Mouse (Mus musculus) MEL (cell line): ENCODE data around the gene Traip. TPM values are rescaled to one million over a fixed set of nuclear protein-coding genes. Genes with fewer than 3 reads are reported as not detected.

ENCODE experiments used
- DNase-seq: peaks from one replicate; pipeline ENCODE4 v3.0.0; 2011; ENCODE audit warnings: low read depth, low spot score
- H3K27ac ChIP-seq: 2 replicates; pipeline ENCODE4 v1.5.1; 2012; ENCODE audit warnings: low read depth, mild to moderate bottlenecking, control low read depth, low read length, moderate library complexity; ENCODE audit not compliant: control insufficient read depth
- H3K27me3 ChIP-seq, 2 experiments: fragments of 150-350 bp in 1 of 2; sonication (generic) in 1 of 2; 2 replicates each; pipeline ENCODE4 v1.6.1; 2012; ENCODE audit warnings: low read length in 2 of 2, mild to moderate bottlenecking in 2 of 2, improper control_type of control experiment in 1 of 2, moderate library complexity in 1 of 2; ENCODE audit not compliant: insufficient read depth in 2 of 2, control insufficient read depth in 1 of 2
- H3K36me3 ChIP-seq, 2 experiments: 2 replicates each; pipeline ENCODE4 v1.6.1; 2012 to 2014; ENCODE audit warnings: low read length in 2 of 2, improper control_type of control experiment in 1 of 2, inconsistent platforms in 1 of 2, mild to moderate bottlenecking in 1 of 2; ENCODE audit not compliant: insufficient read depth in 2 of 2, control insufficient read depth in 1 of 2
- H3K4me1 ChIP-seq, 2 experiments: fragments of 150-350 bp in 1 of 2; sonication (generic) in 1 of 2; 2 replicates each; pipeline ENCODE4 v1.6.1; 2012; ENCODE audit warnings: low read length in 2 of 2, improper control_type of control experiment in 1 of 2, mild to moderate bottlenecking in 1 of 2; ENCODE audit not compliant: insufficient read depth in 2 of 2, control insufficient read depth in 1 of 2
- H3K4me3 ChIP-seq, 2 experiments: fragments of 150-350 bp in 1 of 2; sonication (generic) in 1 of 2; 2 replicates each; pipeline ENCODE4 v1.5.1; 2012; ENCODE audit warnings: low read depth in 2 of 2, low read length in 2 of 2, mild to moderate bottlenecking in 2 of 2, moderate library complexity in 2 of 2, control low read depth in 1 of 2, improper control_type of control experiment in 1 of 2; ENCODE audit not compliant: control insufficient read depth in 1 of 2, insufficient read depth in 1 of 2
- H3K79me2 ChIP-seq: 2 replicates; pipeline ENCODE4 v1.6.1; 2012; ENCODE audit warnings: mild to moderate bottlenecking, low read length, moderate library complexity; ENCODE audit not compliant: control insufficient read depth, poor library complexity, insufficient read depth
- H3K9ac ChIP-seq: 2 replicates; pipeline ENCODE4 v1.6.1; 2012; ENCODE audit warnings: low read depth, mild to moderate bottlenecking, control low read depth, low read length, moderate library complexity; ENCODE audit not compliant: control insufficient read depth, poor library complexity, severe bottlenecking
- H3K9me3 ChIP-seq: fragments of 150-350 bp; sonication (generic); replicated peaks from 2 replicates; pipeline ENCODE4 v1.6.1; 2012; ENCODE audit warnings: mild to moderate bottlenecking, low read length, improper control_type of control experiment, moderate library complexity; ENCODE audit not compliant: insufficient read depth
- BHLHE40 ChIP-seq: IDR thresholded peaks from 2 replicates; pipeline ENCODE4 v1.6.1; 2012; ENCODE audit warnings: low read depth, mild to moderate bottlenecking, inconsistent platforms, low read length, improper control_type of control experiment, borderline replicate concordance
- CHD2 ChIP-seq: IDR thresholded peaks from 2 replicates; pipeline ENCODE4 v1.6.1; 2011; ENCODE audit warnings: low read length, improper control_type of control experiment
- E2F4 ChIP-seq: IDR thresholded peaks from 2 replicates; pipeline ENCODE4 v1.6.1; 2011; ENCODE audit warnings: low read depth, low read length, improper control_type of control experiment, borderline replicate concordance
- GABPA ChIP-seq: IDR thresholded peaks from 2 replicates; pipeline ENCODE4 v1.6.1; 2012; ENCODE audit warnings: low read depth, mild to moderate bottlenecking, inconsistent platforms, low read length, improper control_type of control experiment, moderate library complexity
- GATA1 ChIP-seq: IDR thresholded peaks from 2 replicates; pipeline ENCODE4 v1.6.1; 2011; ENCODE audit warnings: low read depth, low read length, improper control_type of control experiment
- HCFC1 ChIP-seq: IDR thresholded peaks from 2 replicates; pipeline ENCODE4 v1.6.1; 2012; ENCODE audit warnings: low read depth, mild to moderate bottlenecking, inconsistent platforms, low read length, improper control_type of control experiment, moderate library complexity
- JUND ChIP-seq: IDR thresholded peaks from 2 replicates; pipeline ENCODE4 v1.6.1; 2011; ENCODE audit warnings: low read depth, mild to moderate bottlenecking, improper control_type of control experiment, low read length
- KAT2A ChIP-seq: conservative IDR thresholded peaks from 2 replicates; pipeline ENCODE4 v1.6.1; 2012; ENCODE audit warnings: low read depth, low read length, improper control_type of control experiment, inconsistent platforms
- MAFK ChIP-seq: IDR thresholded peaks from 2 replicates; pipeline ENCODE4 v1.6.1; 2011; ENCODE audit warnings: low read depth, mild to moderate bottlenecking, low read length, improper control_type of control experiment, borderline replicate concordance
- MAZ ChIP-seq: IDR thresholded peaks from 2 replicates; pipeline ENCODE4 v1.6.1; 2012; ENCODE audit warnings: low read depth, mild to moderate bottlenecking, inconsistent platforms, low read length, improper control_type of control experiment
- MEF2A ChIP-seq: IDR thresholded peaks from 2 replicates; pipeline ENCODE4 v1.6.1; 2014; ENCODE audit warnings: low read depth, mild to moderate bottlenecking, inconsistent platforms, low read length, improper control_type of control experiment; ENCODE audit not compliant: poor library complexity, insufficient replicate concordance, severe bottlenecking; ENCODE audit errors: extremely low read depth
- MXI1 ChIP-seq: IDR thresholded peaks from 2 replicates; pipeline ENCODE4 v1.6.1; 2011; ENCODE audit warnings: mild to moderate bottlenecking, low read depth, low read length, improper control_type of control experiment
- MYB ChIP-seq: IDR thresholded peaks from 2 replicates; pipeline ENCODE4 v1.6.1; 2011; ENCODE audit warnings: mild to moderate bottlenecking, low read depth, low read length, improper control_type of control experiment
- MYC ChIP-seq: IDR thresholded peaks from 2 replicates; pipeline ENCODE4 v1.6.1; 2011; ENCODE audit warnings: low read depth, mild to moderate bottlenecking, low read length, improper control_type of control experiment, moderate library complexity
- NELFE ChIP-seq: IDR thresholded peaks from 2 replicates; pipeline ENCODE4 v1.6.1; 2011; ENCODE audit warnings: low read depth, low read length, improper control_type of control experiment
- POLR2AphosphoS2 ChIP-seq: IDR thresholded peaks from 2 replicates; pipeline ENCODE4 v1.6.1; 2011; ENCODE audit warnings: low read length, improper control_type of control experiment
- POLR2AphosphoS5 ChIP-seq: IDR thresholded peaks from 2 replicates; pipeline ENCODE4 v1.6.1; 2012; ENCODE audit warnings: low read depth, borderline replicate concordance, mild to moderate bottlenecking, inconsistent platforms, low read length, moderate library complexity, mixed read lengths
- RCOR1 ChIP-seq: IDR thresholded peaks from 2 replicates; pipeline ENCODE4 v1.6.1; 2012; ENCODE audit warnings: low read depth, mild to moderate bottlenecking, inconsistent platforms, low read length, improper control_type of control experiment
- TBP ChIP-seq: IDR thresholded peaks from 2 replicates; pipeline ENCODE4 v1.8.0; 2011; ENCODE audit warnings: low read depth, low read length, improper control_type of control experiment
- TCF12 ChIP-seq: IDR thresholded peaks from 2 replicates; pipeline ENCODE4 v1.6.1; 2014; ENCODE audit warnings: low read depth, mild to moderate bottlenecking, inconsistent platforms, low read length, improper control_type of control experiment, moderate library complexity
- USF1 ChIP-seq: IDR thresholded peaks from 2 replicates; pipeline ENCODE4 v1.6.1; 2014; ENCODE audit warnings: low read depth, mild to moderate bottlenecking, inconsistent platforms, low read length, improper control_type of control experiment, moderate library complexity
- USF2 ChIP-seq, 2 experiments: IDR thresholded peaks; 2 replicates each; pipeline ENCODE4 v1.6.1; 2011 to 2012; ENCODE audit warnings: improper control_type of control experiment in 2 of 2, low read length in 2 of 2, borderline replicate concordance in 1 of 2, inconsistent platforms in 1 of 2, low read depth in 1 of 2, mild to moderate bottlenecking in 1 of 2; ENCODE audit not compliant: insufficient read depth in 1 of 2
- ZMIZ1 ChIP-seq: IDR thresholded peaks from 2 replicates; pipeline ENCODE4 v1.6.1; 2012; ENCODE audit warnings: low read depth, mild to moderate bottlenecking, inconsistent platforms, low read length, improper control_type of control experiment, moderate library complexity
- polyA plus RNA-seq, 2 experiments: library from polyadenylated mRNA; stranded (reverse) in 1 of 2; unstranded in 1 of 2; fragments of >175 nt in 1 of 2; fragments of >200 nt in 1 of 2; gene quantifications; 2 replicates each; pipeline versions ENCODE4 v1.2.1 to v1.2.4; 2012; ENCODE audit warnings: low replicate concordance in 2 of 2, low read depth in 1 of 2; ENCODE audit not compliant: insufficient read length in 2 of 2, insufficient read depth in 1 of 2, missing spikeins in 1 of 2
- total RNA-seq: library from RNA; depleted of rRNA; stranded (reverse); fragments of 300-350 nt; gene quantifications from 2 replicates; pipeline ENCODE4 v1.2.3, GENCODE M21; 2012

Gene Traip
- total and polyA plus RNA-seq, 3 experiments = 43.6 to 65.2 TPM; not detected in 1

- TF ChIP-seq TCF12 (no peak), RCOR1 (no peak), USF2 (IDR thresholded peaks at IDR 0.05; ENCODE audit: borderline replicate concordance in 1 of 2, insufficient read depth in 1 of 2, low read depth in 1 of 2, low read length in 2 of 2) (no peak), MXI1 (no peak), TBP (no peak), MYB (no peak), POLR2AphosphoS5 (no peak), JUND (no peak), KAT2A (no peak), GATA1 (no peak), POLR2AphosphoS2 (no peak), E2F4 (no peak), MAZ (no peak), MAFK (no peak), CHD2 (no peak), USF1 (no peak), ZMIZ1 (no peak), MEF2A (no peak), BHLHE40 (no peak), GABPA (no peak)
- TF ChIP-seq, all 39 proteins: peak for 0
- no peak overlapping the region for H3K4me3 ChIP-seq
- H3K9ac ChIP-seq = no peak overlapping the region
- no peak for DNase-seq
- H3K27ac ChIP-seq = no peak overlapping the region
- H3K4me1 ChIP-seq = peaks cover 19 to 31% of the 10 kb centered on the region in 2 experiments
- H3K9me3 ChIP-seq = no peaks in the 10 kb centered on the region
- no peaks in the 10 kb centered on the region for H3K27me3 ChIP-seq
- no peaks in the 10 kb centered on the region for H3K79me2 ChIP-seq
- peaks cover 8 to 27% of the 10 kb centered on the region in 2 experiments for H3K36me3 ChIP-seq
Measured at GRCm38 (mm10) chr9:107968531-107968930, 18.6 kb downstream of the Traip start.

- peak overlapping the region; percentile 94 for H3K27ac ChIP-seq
- TF ChIP-seq NELFE (no peak), MYC (no peak), HCFC1 (no peak)
- peaks cover 6 to 39% of the 10 kb centered on the region in 2 experiments for H3K36me3 ChIP-seq
- H3K79me2 ChIP-seq = no peaks in the 10 kb centered on the region
- no peaks in the 10 kb centered on the region for H3K27me3 ChIP-seq
- H3K4me3 ChIP-seq = no peak overlapping the region
- no peaks in the 10 kb centered on the region for H3K9me3 ChIP-seq
- peaks cover 25 to 44% of the 10 kb centered on the region in 2 experiments for H3K4me1 ChIP-seq
- H3K9ac ChIP-seq = no peak overlapping the region
- no peak for DNase-seq
Measured at GRCm38 (mm10) chr9:107970311-107970710, 20.4 kb downstream of the Traip start.
